Mouse (Mus musculus) CD4-positive helper T cell, adult 2 months (primary cell): ENCODE results near the gene Isx.
A peak's percentile ranks its signal among the peaks of the same experiment; 100 is the strongest.

Experiments used
- DNase-seq: peaks from one replicate; pipeline ENCODE4 v3.0.0-alpha.2; 2012; ENCODE audit warnings: low read depth, missing footprints, low spot score

Gene Isx

DNA sequence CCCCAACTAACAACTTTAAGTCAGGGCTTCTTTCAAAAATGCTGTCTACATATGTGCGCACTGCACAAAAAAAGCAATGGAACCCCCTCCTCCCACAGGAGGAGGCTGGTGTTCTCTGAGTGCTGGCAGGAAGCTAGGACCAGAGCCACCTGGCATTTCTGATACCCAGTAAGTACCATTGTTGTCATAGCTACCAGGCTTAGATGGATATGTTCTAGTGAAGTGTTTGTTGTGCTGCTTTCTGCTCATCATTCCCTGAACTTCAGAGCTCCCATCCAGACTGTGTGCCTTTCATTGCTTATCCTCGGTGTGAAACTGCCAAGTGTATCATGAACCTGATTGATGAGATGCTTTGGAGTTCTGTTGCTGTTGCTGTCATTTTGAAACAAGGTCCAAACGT is 26.8 kb downstream of the Isx start:
- no peak for DNase-seq

- no peak for DNase-seq
Measured at GRCm38 (mm10) chr8:74901765-74902164, 28.8 kb downstream of the Isx start.

- no peak for DNase-seq
Measured at GRCm38 (mm10) chr8:74903054-74903842, 30.3 kb downstream of the Isx start.

- DNase-seq = no peak
Measured at GRCm38 (mm10) chr8:74906333-74906732, 33.4 kb downstream of the Isx start.

GRCm38 (mm10) chr8:74910708-74911107 is 37.7 kb downstream of the Isx start:
- DNase-seq = no peak

GRCm38 (mm10) chr8:74920691-74921421 is 47.9 kb downstream of the Isx start:
- no peak for DNase-seq

GRCm38 (mm10) chr8:74921882-74922518 is 49.0 kb downstream of the Isx start:
- no peak for DNase-seq

- no peak for DNase-seq
Measured at GRCm38 (mm10) chr8:74927940-74928339, 55.0 kb downstream of the Isx start.

GRCm38 (mm10) chr8:74930731-74931130 is 57.8 kb downstream of the Isx start:
- DNase-seq = peak; percentile 12

DNA sequence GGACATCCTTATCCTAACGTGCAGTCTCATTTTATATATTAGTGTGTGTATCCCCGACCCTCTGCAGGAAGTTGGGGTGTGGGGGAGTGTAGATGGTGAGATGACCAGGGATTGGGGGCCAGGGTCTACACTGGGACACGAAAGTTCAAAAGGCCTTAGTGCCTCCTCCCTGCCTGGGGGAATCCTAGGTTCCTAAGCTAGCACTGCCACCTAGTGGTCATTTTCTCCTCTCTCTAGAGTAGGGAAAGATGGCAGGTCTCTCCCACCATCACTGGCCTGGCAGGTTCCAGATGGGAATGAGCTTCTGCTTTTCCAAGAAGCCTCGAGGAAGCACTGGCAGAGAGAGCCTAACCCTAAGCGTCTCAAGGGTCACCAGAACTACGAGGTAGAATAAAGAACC is 62.3 kb downstream of the Isx start:
- peak; percentile 9 for DNase-seq

- no peak for DNase-seq
Measured at GRCm38 (mm10) chr8:74936656-74937055, 63.7 kb downstream of the Isx start.

GRCm38 (mm10) chr8:74942056-74942455 is 69.1 kb downstream of the Isx start:
- DNase-seq = no peak
